Mouse (Mus musculus): ENCODE measurements at regions not wholly inside any gene's neighbourhood (a gene's known extent, or its start where the extent isn't known, plus 50 kb on each side); places are given as distances from the start of the nearest gene placed in this dataset.

DNA sequence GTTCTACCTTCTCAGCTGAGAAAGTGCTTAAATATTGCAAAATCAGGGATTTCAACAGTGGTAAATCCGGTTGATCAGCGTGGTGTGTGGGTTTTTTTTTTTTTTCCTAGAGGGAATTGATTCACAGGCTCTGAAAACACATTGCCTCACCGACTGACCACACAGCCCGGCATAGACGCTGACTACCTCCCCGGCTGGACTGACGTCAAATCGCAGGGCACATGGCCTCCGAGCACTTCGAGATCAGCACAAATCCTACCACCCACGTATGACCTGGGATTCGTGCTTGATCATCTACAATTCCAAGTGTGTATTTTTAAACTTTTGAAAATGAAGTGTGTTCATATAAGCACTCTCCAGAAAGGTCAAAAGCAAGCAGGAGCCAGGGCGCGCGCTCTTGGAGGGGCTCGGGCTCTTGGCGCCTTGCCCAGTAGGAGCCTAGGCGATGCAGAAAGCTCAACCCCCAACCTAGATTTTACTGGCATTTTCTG is 300.7 kb upstream of the Ppargc1a start:
- H3K9ac ChIP-seq (ENCODE audit: low read depth, low read length), result no peak overlapping the region
- H3K36me3 ChIP-seq (ENCODE audit: control insufficient read depth, insufficient read depth, low read length), result no peaks in the 10 kb centered on the region
- peak overlapping the region; percentile 27 for H3K27ac ChIP-seq (replicated peaks; ENCODE audit: insufficient read depth, low read depth, low read length)
- no peaks in the 10 kb centered on the region for H3K79me2 ChIP-seq (ENCODE audit: control insufficient read depth, insufficient read depth, low read length)
- WGBS, result 14% methylated on average over 18 of the region's 18 CpGs
- no peaks in the 10 kb centered on the region for H3K4me1 ChIP-seq (ENCODE audit: control insufficient read depth, insufficient read depth, low read length)
- no peak overlapping the region for H3K4me3 ChIP-seq (ENCODE audit: insufficient read depth, low read depth, low read length)
- peak; percentile 96 for DNase-seq (ENCODE audit: extremely low read depth, low read depth, low spot score)
- no peaks in the 10 kb centered on the region for H3K27me3 ChIP-seq (ENCODE audit: control insufficient read depth, insufficient read depth, low read length)
- TF ChIP-seq CTCF (IDR thresholded peaks at IDR 0.05; ENCODE audit: low read depth, low read length) (no peak), POLR2A (IDR thresholded peaks at IDR 0.05; ENCODE audit: extremely low read depth, insufficient read depth, low read length) (no peak)

- Histone ChIP-seq H3K9ac (ENCODE audit: low read depth, low read length) (no peak overlapping the region), H3K4me3 (ENCODE audit: insufficient read depth, low read depth, low read length) (no peak overlapping the region), H3K79me2 (ENCODE audit: control insufficient read depth, insufficient read depth, low read length) (no peaks in the 10 kb centered on the region), H3K27ac (replicated peaks; ENCODE audit: insufficient read depth, low read depth, low read length) (no peak overlapping the region), H3K27me3 (ENCODE audit: control insufficient read depth, insufficient read depth, low read length) (no peaks in the 10 kb centered on the region), H3K4me1 (ENCODE audit: control insufficient read depth, insufficient read depth, low read length) (no peaks in the 10 kb centered on the region), H3K36me3 (ENCODE audit: control insufficient read depth, insufficient read depth, low read length) (no peaks in the 10 kb centered on the region)
- no peak for DNase-seq (ENCODE audit: extremely low read depth, low read depth, low spot score)
- TF ChIP-seq CTCF (IDR thresholded peaks at IDR 0.05; ENCODE audit: low read depth, low read length), result no peak
- no peak for TF ChIP-seq POLR2A (IDR thresholded peaks at IDR 0.05; ENCODE audit: extremely low read depth, insufficient read depth, low read length)
- 72% methylated on average over 2 of the region's 2 CpGs for WGBS
These were observed 298.5 kb upstream of the Ppargc1a start for GRCm38 (mm10) chr5:51866002-51866401.

DNA sequence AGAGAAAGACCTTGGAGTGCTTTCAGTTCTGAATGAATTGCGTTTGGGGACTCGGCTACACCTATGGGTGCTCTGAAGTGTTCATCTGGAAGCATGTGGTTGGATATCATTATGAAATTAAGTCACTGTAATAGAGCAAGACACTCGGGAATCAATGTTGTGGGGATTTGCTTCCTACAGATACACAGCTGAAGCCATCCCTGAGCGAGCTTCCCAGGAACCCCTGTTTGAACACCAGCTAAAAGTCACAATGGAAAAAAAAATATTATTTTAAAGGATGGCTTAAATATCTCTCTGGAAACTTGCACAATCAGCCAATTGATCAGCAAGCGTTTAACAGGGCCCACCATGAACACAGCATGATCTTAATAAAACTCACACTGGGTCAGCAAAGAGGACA is 293.0 kb upstream of the Ppargc1a start:
- no peaks in the 10 kb centered on the region for H3K27me3 ChIP-seq (ENCODE audit: control insufficient read depth, insufficient read depth, low read length)
- H3K4me3 ChIP-seq (ENCODE audit: insufficient read depth, low read depth, low read length), result no peak overlapping the region
- H3K4me1 ChIP-seq (ENCODE audit: control insufficient read depth, insufficient read depth, low read length), result no peaks in the 10 kb centered on the region
- no peaks in the 10 kb centered on the region for H3K79me2 ChIP-seq (ENCODE audit: control insufficient read depth, insufficient read depth, low read length)
- H3K36me3 ChIP-seq (ENCODE audit: control insufficient read depth, insufficient read depth, low read length), result no peaks in the 10 kb centered on the region
- no peak overlapping the region for H3K9ac ChIP-seq (ENCODE audit: low read depth, low read length)
- no peak for DNase-seq (ENCODE audit: extremely low read depth, low read depth, low spot score)
- WGBS, result 86% methylated on average over 5 of the region's 5 CpGs
- TF ChIP-seq CTCF (IDR thresholded peaks at IDR 0.05; ENCODE audit: low read depth, low read length) (no peak), POLR2A (IDR thresholded peaks at IDR 0.05; ENCODE audit: extremely low read depth, insufficient read depth, low read length) (no peak)
- no peak overlapping the region for H3K27ac ChIP-seq (replicated peaks; ENCODE audit: insufficient read depth, low read depth, low read length)

GRCm38 (mm10) chr5:51853456-51854124 is 286.1 kb upstream of the Ppargc1a start:
- TF ChIP-seq CTCF (IDR thresholded peaks at IDR 0.05; ENCODE audit: low read depth, low read length), result no peak
- no peak for TF ChIP-seq POLR2A (IDR thresholded peaks at IDR 0.05; ENCODE audit: extremely low read depth, insufficient read depth, low read length)
- H3K4me1 ChIP-seq (ENCODE audit: control insufficient read depth, insufficient read depth, low read length), result no peaks in the 10 kb centered on the region
- no peak overlapping the region for H3K27ac ChIP-seq (replicated peaks; ENCODE audit: insufficient read depth, low read depth, low read length)
- H3K36me3 ChIP-seq (ENCODE audit: control insufficient read depth, insufficient read depth, low read length), result no peaks in the 10 kb centered on the region
- DNase-seq (ENCODE audit: extremely low read depth, low read depth, low spot score), result no peak
- WGBS, result 79% methylated on average over 9 of the region's 9 CpGs
- no peaks in the 10 kb centered on the region for H3K79me2 ChIP-seq (ENCODE audit: control insufficient read depth, insufficient read depth, low read length)
- H3K27me3 ChIP-seq (ENCODE audit: control insufficient read depth, insufficient read depth, low read length), result no peaks in the 10 kb centered on the region
- H3K4me3 ChIP-seq (ENCODE audit: insufficient read depth, low read depth, low read length), result no peak overlapping the region
- no peak overlapping the region for H3K9ac ChIP-seq (ENCODE audit: low read depth, low read length)

- no peaks in the 10 kb centered on the region for H3K79me2 ChIP-seq (ENCODE audit: control insufficient read depth, insufficient read depth, low read length)
- no peak for DNase-seq (ENCODE audit: extremely low read depth, low read depth, low spot score)
- no peak overlapping the region for H3K27ac ChIP-seq (replicated peaks; ENCODE audit: insufficient read depth, low read depth, low read length)
- no peak overlapping the region for H3K9ac ChIP-seq (ENCODE audit: low read depth, low read length)
- no peaks in the 10 kb centered on the region for H3K36me3 ChIP-seq (ENCODE audit: control insufficient read depth, insufficient read depth, low read length)
- H3K4me1 ChIP-seq (ENCODE audit: control insufficient read depth, insufficient read depth, low read length), result no peaks in the 10 kb centered on the region
- TF ChIP-seq CTCF (IDR thresholded peaks at IDR 0.05; ENCODE audit: low read depth, low read length), result no peak
- TF ChIP-seq POLR2A (IDR thresholded peaks at IDR 0.05; ENCODE audit: extremely low read depth, insufficient read depth, low read length), result no peak
- H3K4me3 ChIP-seq (ENCODE audit: insufficient read depth, low read depth, low read length), result no peak overlapping the region
- 60% methylated on average over 9 of the region's 9 CpGs for WGBS
- H3K27me3 ChIP-seq (ENCODE audit: control insufficient read depth, insufficient read depth, low read length), result no peaks in the 10 kb centered on the region
These were observed 282.6 kb upstream of the Ppargc1a start for GRCm38 (mm10) chr5:51850091-51850490.

DNA sequence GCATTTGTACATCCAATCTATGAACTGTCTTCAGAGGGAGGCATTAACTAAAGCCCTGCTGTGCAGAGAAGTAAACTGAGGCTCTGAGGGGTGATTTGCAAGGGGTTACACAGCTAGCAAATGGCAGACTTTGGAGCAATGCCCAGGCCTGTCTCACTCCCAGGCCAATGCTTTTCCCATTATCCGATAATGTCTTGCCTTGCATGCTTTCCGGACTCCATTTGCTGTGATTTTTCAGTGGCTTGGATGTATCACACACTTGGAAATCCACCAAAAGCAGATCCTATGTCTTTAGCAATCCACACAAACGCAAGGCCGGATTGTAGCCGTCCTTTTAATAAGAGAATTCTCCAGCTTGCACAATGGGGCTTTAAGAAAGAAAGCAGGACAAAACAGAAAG is 281.7 kb upstream of the Ppargc1a start:
- Histone ChIP-seq H3K27ac (replicated peaks; ENCODE audit: insufficient read depth, low read depth, low read length) (no peak overlapping the region), H3K4me1 (ENCODE audit: control insufficient read depth, insufficient read depth, low read length) (no peaks in the 10 kb centered on the region), H3K27me3 (ENCODE audit: control insufficient read depth, insufficient read depth, low read length) (no peaks in the 10 kb centered on the region), H3K4me3 (ENCODE audit: insufficient read depth, low read depth, low read length) (no peak overlapping the region), H3K36me3 (ENCODE audit: control insufficient read depth, insufficient read depth, low read length) (no peaks in the 10 kb centered on the region), H3K9ac (ENCODE audit: low read depth, low read length) (no peak overlapping the region), H3K79me2 (ENCODE audit: control insufficient read depth, insufficient read depth, low read length) (no peaks in the 10 kb centered on the region)
- no peak for TF ChIP-seq POLR2A (IDR thresholded peaks at IDR 0.05; ENCODE audit: extremely low read depth, insufficient read depth, low read length)
- TF ChIP-seq CTCF (IDR thresholded peaks at IDR 0.05; ENCODE audit: low read depth, low read length), result no peak
- 89% methylated on average over 5 of the region's 5 CpGs for WGBS
- DNase-seq (ENCODE audit: extremely low read depth, low read depth, low spot score), result no peak
